Mouse (Mus musculus): ENCODE measurements around the gene Tnfrsf13c. TPM values are rescaled to one million over a fixed set of nuclear protein-coding genes. Genes with fewer than 3 reads are reported as not detected.

The Tnfrsf13c gene
- polyA plus RNA-seq, 1 experiment from 2014 or later = not detected

DNA sequence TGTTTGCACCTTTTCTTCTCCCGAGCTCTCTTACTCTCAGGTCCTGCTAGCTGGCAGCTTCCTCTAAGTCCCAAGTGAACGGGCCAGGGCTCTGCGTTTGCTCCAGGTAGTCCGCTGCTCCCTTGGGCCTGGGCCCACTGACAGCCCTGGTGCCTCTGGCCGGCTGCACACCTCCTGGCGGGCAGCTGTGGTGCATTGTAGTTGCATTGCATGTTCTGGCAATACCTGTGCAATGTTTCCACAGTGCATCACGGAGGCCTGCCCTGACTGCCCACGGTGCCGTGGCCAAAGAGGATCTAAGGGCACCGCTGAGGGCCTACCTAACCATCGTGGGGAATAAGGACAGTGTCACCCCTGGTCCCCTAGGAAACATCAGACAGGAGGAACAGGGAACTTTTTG is 26.2 kb downstream of the Tnfrsf13c start:
- Histone ChIP-seq H3K27me3 (replicated peaks; ENCODE audit: control insufficient read depth, insufficient read depth, low read length) (no peaks in the 10 kb centered on the region), H3K9me3 (ENCODE audit: control insufficient read depth) (no peaks in the 10 kb centered on the region), H3K4me3 (ENCODE audit: low read depth, low read length) (no peak overlapping the region), H3K4me1 (replicated peaks; ENCODE audit: control insufficient read depth, insufficient read depth, low read length) (no peaks in the 10 kb centered on the region), H3K9ac (ENCODE audit: low read depth, low read length) (no peak overlapping the region), H3K4me2 (replicated peaks; ENCODE audit: low read depth) (no peak overlapping the region), H3K27ac (ENCODE audit: low read depth, low read length) (no peak overlapping the region; the same call in 1 of the 2 replicates), H3K36me3 (ENCODE audit: control insufficient read depth, insufficient read depth) (peaks cover 96% of the 10 kb centered on the region)
- no peak for ATAC-seq
- no peak for TF ChIP-seq CTCF (IDR thresholded peaks at IDR 0.05; ENCODE audit: low read depth)
- 94% methylated on average over 11 of the region's 11 CpGs for WGBS

DNA sequence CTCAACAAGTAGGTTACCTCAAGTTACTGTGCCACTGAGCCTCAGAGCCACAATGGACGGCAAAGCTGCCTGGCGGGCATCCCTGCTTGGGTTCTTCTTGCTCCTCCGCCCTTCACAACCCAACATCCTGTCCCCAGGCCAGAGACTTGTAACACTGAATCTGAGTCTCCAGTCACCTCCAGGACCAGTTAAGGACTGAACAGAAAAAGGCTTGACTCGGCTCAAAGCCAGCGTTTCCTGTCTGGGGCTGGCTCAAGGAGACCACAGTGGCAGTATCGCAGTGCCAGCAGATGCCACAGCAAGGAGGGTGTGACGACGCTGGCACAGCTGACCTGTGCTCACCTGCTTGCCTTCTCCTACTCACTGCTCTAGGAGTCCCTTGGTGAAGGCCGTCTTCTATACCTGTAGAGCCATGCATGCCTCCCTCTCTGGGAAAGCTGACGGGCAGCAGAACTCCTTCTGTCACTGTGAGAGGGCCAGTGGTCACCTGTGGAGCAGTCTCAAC is 26.9 kb downstream of the Tnfrsf13c start:
- TF ChIP-seq CTCF (IDR thresholded peaks at IDR 0.05; ENCODE audit: low read depth) = no peak
- H3K4me1 ChIP-seq (replicated peaks; ENCODE audit: control insufficient read depth, insufficient read depth, low read length) = no peaks in the 10 kb centered on the region
- H3K36me3 ChIP-seq (ENCODE audit: control insufficient read depth, insufficient read depth) = peaks cover 96% of the 10 kb centered on the region
- H3K9me3 ChIP-seq (ENCODE audit: control insufficient read depth) = no peaks in the 10 kb centered on the region
- no peak overlapping the region for H3K4me2 ChIP-seq (replicated peaks; ENCODE audit: low read depth)
- no peak overlapping the region for H3K9ac ChIP-seq (ENCODE audit: low read depth, low read length)
- no peak overlapping the region for H3K4me3 ChIP-seq (ENCODE audit: low read depth, low read length)
- WGBS = 90% methylated on average over 10 of the region's 10 CpGs
- H3K27me3 ChIP-seq (replicated peaks; ENCODE audit: control insufficient read depth, insufficient read depth, low read length) = no peaks in the 10 kb centered on the region
- no peak for ATAC-seq
- H3K27ac ChIP-seq (ENCODE audit: low read depth, low read length) = no peak overlapping the region

DNA sequence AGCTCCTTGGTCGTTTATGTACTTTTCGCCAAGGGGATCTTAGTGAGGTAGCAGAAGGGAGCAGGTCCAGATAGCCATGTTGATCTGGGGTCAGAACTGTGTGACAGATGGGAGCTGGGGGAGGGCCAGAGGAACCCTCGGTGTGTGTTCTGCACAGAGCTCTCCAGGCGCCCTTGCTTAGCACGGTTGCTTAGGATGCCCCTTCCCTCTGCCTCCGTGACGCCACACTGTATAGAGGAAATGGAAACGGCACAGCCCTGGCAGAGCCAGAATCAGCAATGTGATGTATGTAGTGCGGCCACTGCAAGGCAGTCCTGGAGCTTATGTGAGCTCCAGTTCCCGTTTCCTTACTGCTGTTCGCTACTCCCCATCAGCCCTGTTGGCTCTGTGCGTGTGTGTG is 27.9 kb downstream of the Tnfrsf13c start:
- H3K9ac ChIP-seq (ENCODE audit: low read depth, low read length) = no peak overlapping the region
- H3K27ac ChIP-seq (ENCODE audit: low read depth, low read length) = no peak overlapping the region
- WGBS = 85% methylated on average over 12 of the region's 12 CpGs
- H3K4me1 ChIP-seq (replicated peaks; ENCODE audit: control insufficient read depth, insufficient read depth, low read length) = no peaks in the 10 kb centered on the region
- no peaks in the 10 kb centered on the region for H3K9me3 ChIP-seq (ENCODE audit: control insufficient read depth)
- peaks cover 96% of the 10 kb centered on the region for H3K36me3 ChIP-seq (ENCODE audit: control insufficient read depth, insufficient read depth)
- no peak overlapping the region for H3K4me2 ChIP-seq (replicated peaks; ENCODE audit: low read depth)
- H3K27me3 ChIP-seq (replicated peaks; ENCODE audit: control insufficient read depth, insufficient read depth, low read length) = no peaks in the 10 kb centered on the region
- no peak overlapping the region for H3K4me3 ChIP-seq (ENCODE audit: low read depth, low read length)
- TF ChIP-seq CTCF (IDR thresholded peaks at IDR 0.05; ENCODE audit: low read depth) = no peak
- no peak for ATAC-seq

GRCm38 (mm10) chr15:82192617-82193016 is 31.6 kb downstream of the Tnfrsf13c start:
- no peak for TF ChIP-seq CTCF (IDR thresholded peaks at IDR 0.05; ENCODE audit: low read depth)
- WGBS = 90% methylated on average over 8 of the region's 8 CpGs
- no peaks in the 10 kb centered on the region for H3K9me3 ChIP-seq (ENCODE audit: control insufficient read depth)
- ATAC-seq = no peak
- no peak overlapping the region for H3K9ac ChIP-seq (ENCODE audit: low read depth, low read length)
- no peak overlapping the region for H3K4me2 ChIP-seq (replicated peaks; ENCODE audit: low read depth)
- H3K27ac ChIP-seq (ENCODE audit: low read depth, low read length) = no peak overlapping the region
- H3K27me3 ChIP-seq (replicated peaks; ENCODE audit: control insufficient read depth, insufficient read depth, low read length) = no peaks in the 10 kb centered on the region
- H3K4me1 ChIP-seq (replicated peaks; ENCODE audit: control insufficient read depth, insufficient read depth, low read length) = no peaks in the 10 kb centered on the region
- no peak overlapping the region for H3K4me3 ChIP-seq (ENCODE audit: low read depth, low read length)
- peaks cover 85% of the 10 kb centered on the region for H3K36me3 ChIP-seq (ENCODE audit: control insufficient read depth, insufficient read depth)

GRCm38 (mm10) chr15:82188481-82189240 is 35.5 kb downstream of the Tnfrsf13c start:
- Histone ChIP-seq H3K4me2 (replicated peaks; ENCODE audit: low read depth) (no peak overlapping the region), H3K4me1 (replicated peaks; ENCODE audit: control insufficient read depth, insufficient read depth, low read length) (no peaks in the 10 kb centered on the region), H3K4me3 (ENCODE audit: low read depth, low read length) (no peak overlapping the region), H3K9ac (ENCODE audit: low read depth, low read length) (no peak overlapping the region), H3K36me3 (ENCODE audit: control insufficient read depth, insufficient read depth) (peaks cover 84% of the 10 kb centered on the region), H3K27ac (ENCODE audit: low read depth, low read length) (no peak overlapping the region), H3K9me3 (ENCODE audit: control insufficient read depth) (no peaks in the 10 kb centered on the region), H3K27me3 (replicated peaks; ENCODE audit: control insufficient read depth, insufficient read depth, low read length) (no peaks in the 10 kb centered on the region)
- WGBS = 96% methylated on average over 10 of the region's 10 CpGs
- peak; percentile 69 for TF ChIP-seq CTCF (IDR thresholded peaks at IDR 0.05; ENCODE audit: low read depth)
- ATAC-seq = no peak

DNA sequence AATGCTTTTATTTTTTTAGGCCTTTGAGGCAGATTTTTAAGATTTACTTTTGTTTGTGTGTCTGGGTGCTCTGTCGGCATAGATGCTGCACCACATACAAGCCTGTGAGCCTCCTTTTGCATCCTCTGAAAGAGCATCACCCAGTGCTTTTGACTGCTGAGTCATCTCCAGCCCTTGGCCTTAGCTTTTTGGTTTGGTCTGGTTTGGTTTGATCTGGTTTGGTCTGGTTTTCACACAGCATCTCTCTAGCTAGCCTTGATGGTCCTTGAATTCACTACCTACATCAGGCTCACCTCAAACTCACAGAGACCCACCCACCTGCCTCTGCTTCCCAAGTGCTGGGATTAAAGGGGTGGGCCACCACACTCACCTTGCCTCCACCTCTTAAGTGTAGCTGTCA is 36.2 kb downstream of the Tnfrsf13c start:
- H3K9ac ChIP-seq (ENCODE audit: low read depth, low read length) = no peak overlapping the region
- H3K4me2 ChIP-seq (replicated peaks; ENCODE audit: low read depth) = no peak overlapping the region
- no peaks in the 10 kb centered on the region for H3K27me3 ChIP-seq (replicated peaks; ENCODE audit: control insufficient read depth, insufficient read depth, low read length)
- peaks cover 84% of the 10 kb centered on the region for H3K36me3 ChIP-seq (ENCODE audit: control insufficient read depth, insufficient read depth)
- no peak for TF ChIP-seq CTCF (IDR thresholded peaks at IDR 0.05; ENCODE audit: low read depth)
- H3K9me3 ChIP-seq (ENCODE audit: control insufficient read depth) = no peaks in the 10 kb centered on the region
- no peaks in the 10 kb centered on the region for H3K4me1 ChIP-seq (replicated peaks; ENCODE audit: control insufficient read depth, insufficient read depth, low read length)
- no peak for ATAC-seq
- WGBS = 100% methylated on average over 1 of the region's 1 CpGs
- no peak overlapping the region for H3K27ac ChIP-seq (ENCODE audit: low read depth, low read length)
- no peak overlapping the region for H3K4me3 ChIP-seq (ENCODE audit: low read depth, low read length)

Data from intestine, postnatal 0 days (tissue).